Mouse (Mus musculus) G1E (cell line): ENCODE results near the gene Mrpl51.

ENCODE experiments used
- CTCF ChIP-seq: IDR thresholded peaks from 2 replicates; pipeline ENCODE4 v1.5.1; 2012; ENCODE audit warnings: low read depth, low read length, inconsistent platforms, mixed read lengths
- GATA1 ChIP-seq: IDR thresholded peaks from 2 replicates; pipeline ENCODE4 v1.6.1; 2012; ENCODE audit warnings: borderline replicate concordance, low read length, inconsistent platforms, mixed read lengths
- GATA2 ChIP-seq: IDR thresholded peaks from 2 replicates; pipeline ENCODE4 v1.6.1; 2012; ENCODE audit warnings: low read depth, low read length, inconsistent platforms, borderline replicate concordance
- TAL1 ChIP-seq: conservative IDR thresholded peaks from 2 replicates; pipeline ENCODE4 v1.6.1; 2012; ENCODE audit warnings: low read depth, low read length, inconsistent platforms, mixed read lengths

DNA sequence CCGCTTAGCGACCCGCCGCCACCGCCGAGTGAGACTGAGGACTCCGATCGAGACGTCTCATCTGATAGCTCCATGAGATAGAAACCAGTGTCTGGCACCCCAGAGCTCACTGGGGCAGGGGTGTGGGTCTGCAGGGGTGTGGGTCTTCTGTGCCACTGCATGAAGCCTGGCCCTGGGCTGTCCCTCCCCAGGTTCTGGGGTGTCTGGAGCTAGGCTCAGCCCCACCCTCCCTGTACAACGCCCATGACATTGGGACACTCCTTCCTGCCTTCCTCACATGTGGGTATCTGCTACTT is 31.1 kb upstream of the Mrpl51 start:
- TF ChIP-seq CTCF (no peak), GATA2 (no peak), GATA1 (no peak), TAL1 (no peak)
